Mouse (Mus musculus): ENCODE results near the gene Mfsd4b5. TPM values are rescaled to one million over a fixed set of nuclear protein-coding genes. Genes with fewer than 3 reads are reported as not detected.
"Not testable (repeated sequence)": the region's sequence is repeated elsewhere in the genome, so short reads cannot be mapped to it uniquely, and the experiment has no call there.

Gene Mfsd4b5
- total RNA-seq (2022): under 1 TPM; 0.35 to 0.69 (median 0.46) TPM

DNA sequence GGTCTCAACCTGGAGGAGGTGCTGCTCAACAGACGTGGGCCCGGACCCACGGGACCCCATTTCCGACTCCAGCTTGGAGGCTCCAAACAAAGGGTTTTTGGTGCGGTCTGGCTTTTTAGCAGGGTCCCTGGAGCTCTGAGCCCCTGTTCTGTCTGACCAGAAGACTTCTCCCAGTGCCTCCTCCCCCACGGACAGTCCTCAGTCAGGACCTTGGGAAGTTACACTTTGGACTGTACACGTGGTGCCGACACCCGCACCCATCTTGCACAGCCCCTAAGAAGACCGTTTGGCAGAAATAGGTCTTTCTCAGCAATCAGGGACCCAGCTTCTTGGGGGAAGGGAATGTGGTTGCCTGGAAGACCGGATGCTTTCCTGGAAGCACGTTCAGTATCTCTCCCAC lies at the start of gene Mfsd4b5:
Gene Mfsd4b5, minus strand, starts transcription at position 181 of the 400 bp plus-strand sequence.
- DNase-seq (ENCODE audit: low spot score): no peak

DNA sequence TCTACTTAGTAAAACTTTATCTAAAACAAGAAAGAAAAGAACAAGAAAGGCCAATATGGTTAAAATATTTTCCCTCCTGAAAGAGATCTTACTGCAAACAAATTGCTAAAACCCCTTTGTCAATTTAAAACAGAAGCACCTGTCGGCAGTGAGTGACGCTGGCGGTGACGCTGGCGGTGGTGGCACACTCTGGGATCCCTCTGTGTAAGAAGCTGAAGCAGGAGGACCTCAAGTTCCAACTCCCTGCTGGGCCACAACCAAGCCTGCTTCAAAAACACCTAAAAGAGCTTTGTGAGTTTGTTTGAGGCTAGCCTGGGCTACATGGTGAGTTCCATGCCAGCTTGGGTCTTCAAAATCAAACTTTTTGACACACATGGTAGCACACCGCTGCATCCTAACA lies 48.5 kb upstream of the Mfsd4b5 start:
- no peak for DNase-seq (ENCODE audit: low spot score)

DNA sequence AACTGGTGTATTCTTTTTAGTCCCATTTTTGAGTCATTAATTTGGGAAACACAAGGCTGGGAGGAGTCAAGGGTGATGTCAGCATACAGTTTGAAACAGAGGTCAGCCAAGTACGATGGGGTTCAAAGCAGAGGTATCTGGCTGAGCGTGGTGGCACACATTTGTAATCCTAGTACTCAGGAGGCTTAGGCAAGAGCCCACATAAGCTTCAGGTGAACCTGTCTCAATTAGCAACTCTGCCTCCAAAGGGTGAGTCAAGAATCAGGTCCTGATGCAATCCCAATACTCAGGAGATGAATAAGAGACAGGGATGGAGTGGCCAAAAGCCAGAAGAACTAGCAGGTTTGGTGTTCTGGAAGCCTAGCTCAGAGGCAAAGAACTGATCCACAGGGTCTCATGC lies 46.5 kb upstream of the Mfsd4b5 start:
- DNase-seq (ENCODE audit: low spot score): no peak

DNA sequence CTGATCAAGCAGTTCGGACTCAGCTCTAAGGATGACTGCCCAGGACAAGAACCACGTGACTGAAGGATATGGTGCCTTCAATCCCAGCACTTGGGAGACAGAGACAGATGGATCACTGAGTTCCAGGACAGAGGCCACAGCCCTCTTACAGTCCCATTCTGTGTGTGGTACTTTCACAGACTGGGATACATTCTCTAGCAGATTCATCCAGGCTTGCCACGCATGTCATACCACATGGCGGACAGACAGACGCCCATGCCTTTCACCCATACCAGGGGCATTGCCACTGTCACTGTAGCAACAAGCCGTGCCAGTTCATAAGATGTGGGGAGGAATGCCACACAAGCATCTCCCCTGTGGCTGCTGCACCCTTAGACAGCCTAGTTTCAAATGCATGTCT lies 44.3 kb upstream of the Mfsd4b5 start:
- no peak for DNase-seq (ENCODE audit: low spot score)

DNA sequence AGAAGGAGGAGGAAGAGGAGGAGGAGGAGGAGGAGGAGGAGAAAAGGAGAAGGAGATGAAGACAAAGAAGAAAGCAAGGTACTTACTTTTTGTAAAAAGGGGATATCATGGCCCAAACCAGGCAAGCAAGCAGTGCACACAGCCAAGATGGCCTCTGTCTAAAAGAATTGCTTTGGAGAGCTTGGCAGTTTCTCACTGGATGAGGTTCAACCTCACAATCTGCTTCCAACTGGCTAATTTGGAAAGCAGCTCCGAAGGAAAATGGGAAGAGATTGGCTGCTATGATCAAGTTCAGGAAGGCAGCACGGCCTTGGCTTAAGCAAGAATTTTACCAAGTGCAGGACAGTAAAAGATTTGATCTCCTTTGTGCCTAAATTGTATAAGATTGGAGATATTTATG lies 43.2 kb upstream of the Mfsd4b5 start:
- no peak for DNase-seq (ENCODE audit: low spot score)

DNA sequence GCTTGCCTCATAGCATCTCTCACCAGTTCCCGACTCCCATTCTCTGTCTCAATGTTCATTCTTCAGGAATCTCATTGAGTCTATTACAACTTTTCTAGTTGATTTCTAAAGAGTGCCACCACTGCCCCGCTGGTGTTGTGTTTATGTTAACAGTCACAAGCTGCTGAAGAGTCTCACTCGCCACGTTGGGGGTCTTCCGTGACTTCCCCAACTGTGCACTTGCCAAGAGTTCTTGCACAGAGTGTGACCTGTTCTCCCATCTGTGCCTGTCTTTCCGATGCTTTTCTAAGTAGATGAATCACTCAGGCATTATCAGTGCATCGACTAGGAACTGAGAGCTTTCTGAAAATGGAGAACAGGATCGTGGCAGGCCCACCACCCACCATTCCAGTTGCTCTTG lies 41.6 kb upstream of the Mfsd4b5 start:
- no peak for DNase-seq (ENCODE audit: low spot score)

DNA sequence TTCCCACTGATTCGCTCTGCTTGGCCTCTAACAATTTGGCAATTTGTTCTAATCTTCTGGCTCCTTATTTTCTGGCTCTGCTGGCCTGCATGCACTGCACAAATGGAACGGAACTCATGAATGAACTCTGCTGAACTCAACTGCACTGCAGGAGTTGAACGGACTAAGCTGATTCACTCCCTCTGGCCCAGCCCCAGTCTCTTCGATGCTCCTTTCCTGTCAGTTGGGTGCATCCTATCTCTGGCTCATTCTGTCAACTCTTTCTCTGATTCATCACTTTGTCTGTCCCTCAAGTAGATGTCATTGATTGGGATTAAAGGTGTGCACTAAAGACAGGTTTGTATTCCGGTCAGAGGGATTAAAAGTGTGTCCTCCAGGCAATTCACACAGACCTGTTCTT lies 40.1 kb upstream of the Mfsd4b5 start:
- DNase-seq (ENCODE audit: low spot score): no peak

DNA sequence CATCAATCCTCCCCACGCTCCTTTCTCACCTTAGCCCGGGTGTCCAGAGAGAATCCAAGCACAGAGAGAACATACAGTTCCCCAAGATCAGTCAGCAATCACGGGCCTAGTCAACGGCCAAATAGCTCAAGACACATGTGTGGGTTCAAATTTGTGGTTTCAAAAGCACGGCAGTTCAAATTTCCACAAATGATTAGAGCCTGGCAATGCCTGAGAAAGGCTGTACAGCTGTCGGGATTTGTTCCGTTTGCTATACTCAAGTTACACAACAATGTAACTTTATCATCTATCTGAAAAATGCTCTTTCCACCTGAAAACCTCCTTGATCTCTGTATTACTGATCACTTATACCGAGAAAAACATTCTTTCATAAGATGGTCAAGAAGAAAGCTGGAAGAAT lies 39.1 kb upstream of the Mfsd4b5 start:
- DNase-seq (ENCODE audit: low spot score): no peak

DNA sequence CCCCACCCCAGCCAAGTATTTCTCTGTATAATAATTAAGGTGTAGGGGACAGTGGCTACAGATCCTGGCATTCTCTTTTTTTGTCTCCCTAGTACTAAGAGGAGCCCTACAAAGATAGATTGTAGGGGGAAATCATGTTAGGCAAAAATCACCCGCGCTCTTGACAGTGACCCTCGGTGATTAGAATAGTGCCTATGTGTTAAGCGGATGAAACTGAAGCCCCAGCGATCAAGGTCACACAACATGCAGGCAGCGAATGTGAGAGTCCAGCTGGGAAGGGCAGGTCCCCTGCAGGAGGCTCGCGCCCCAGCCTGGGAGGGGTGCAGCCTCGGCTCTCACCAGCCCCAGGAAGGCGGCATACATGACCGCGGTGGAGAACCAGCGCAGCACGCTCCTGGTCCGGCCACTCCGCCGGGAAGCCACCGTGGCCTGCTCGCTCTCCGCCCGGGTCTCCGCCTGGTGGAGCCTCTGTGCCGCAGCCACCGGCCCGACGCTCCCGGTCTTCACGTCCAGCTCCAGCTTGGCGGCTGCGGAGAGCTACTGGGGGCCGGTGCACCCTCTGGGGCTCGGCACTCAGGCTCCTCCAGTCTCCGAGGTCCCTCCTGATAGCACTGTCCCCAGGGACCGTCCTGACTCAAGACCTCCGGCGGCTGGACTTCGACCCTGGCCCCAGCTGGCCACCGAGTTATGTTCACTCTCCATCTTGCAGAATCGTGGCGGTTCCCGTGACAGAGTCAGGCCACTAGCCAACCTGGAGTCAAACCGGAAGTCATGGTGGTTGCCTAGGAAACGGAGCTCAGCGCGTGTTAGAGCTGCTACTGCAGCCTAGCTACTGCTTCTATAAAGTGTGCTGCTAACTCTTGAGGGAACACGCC lies 38.3 kb upstream of the Mfsd4b5 start, which contains the start of gene Mfsd4b1:
Gene Mfsd4b1, minus strand, starts transcription at position 715 of the 875 bp plus-strand sequence.
- peak; percentile 82 for DNase-seq (ENCODE audit: low spot score)

DNA sequence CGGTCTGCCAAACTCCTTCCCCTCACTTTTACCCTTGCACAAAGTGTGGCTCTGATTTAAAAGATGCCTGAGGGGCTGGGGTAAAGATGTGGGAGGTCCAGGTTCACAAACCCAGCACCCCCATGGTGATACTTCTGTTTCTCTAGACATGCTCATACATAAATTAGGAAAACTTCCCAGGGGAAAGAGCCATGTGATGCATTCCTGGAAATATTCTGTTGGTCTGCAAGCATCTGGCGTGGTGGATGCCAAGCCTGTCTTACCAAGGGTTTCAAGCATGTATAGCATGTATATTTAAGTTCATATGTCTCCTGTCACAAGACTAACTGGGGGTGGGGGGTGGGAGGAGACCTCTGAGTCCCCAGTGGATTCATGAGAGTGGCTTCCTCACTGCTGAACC lies 34.0 kb upstream of the Mfsd4b5 start:
- DNase-seq (ENCODE audit: low spot score): no peak

DNA sequence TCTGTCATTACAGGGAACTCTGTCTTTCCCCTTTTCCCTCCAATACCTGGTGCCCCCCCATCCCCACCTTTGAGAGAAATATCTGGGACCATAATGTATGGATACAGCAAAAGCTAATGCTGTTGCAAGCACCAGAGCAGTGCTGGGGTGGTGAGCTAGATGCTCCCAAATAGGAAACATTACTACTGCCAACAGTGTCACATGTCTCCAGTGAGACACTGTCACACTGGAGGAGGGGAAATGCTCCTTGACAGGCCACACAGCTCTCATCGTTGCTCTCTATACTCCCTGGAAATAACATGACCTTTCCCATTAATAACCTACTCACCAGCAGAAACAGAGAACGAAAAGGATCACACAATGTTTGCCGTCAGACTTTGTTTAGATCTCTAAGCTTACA lies 33.0 kb upstream of the Mfsd4b5 start:
- DNase-seq (ENCODE audit: low spot score): peak; percentile 30

DNA sequence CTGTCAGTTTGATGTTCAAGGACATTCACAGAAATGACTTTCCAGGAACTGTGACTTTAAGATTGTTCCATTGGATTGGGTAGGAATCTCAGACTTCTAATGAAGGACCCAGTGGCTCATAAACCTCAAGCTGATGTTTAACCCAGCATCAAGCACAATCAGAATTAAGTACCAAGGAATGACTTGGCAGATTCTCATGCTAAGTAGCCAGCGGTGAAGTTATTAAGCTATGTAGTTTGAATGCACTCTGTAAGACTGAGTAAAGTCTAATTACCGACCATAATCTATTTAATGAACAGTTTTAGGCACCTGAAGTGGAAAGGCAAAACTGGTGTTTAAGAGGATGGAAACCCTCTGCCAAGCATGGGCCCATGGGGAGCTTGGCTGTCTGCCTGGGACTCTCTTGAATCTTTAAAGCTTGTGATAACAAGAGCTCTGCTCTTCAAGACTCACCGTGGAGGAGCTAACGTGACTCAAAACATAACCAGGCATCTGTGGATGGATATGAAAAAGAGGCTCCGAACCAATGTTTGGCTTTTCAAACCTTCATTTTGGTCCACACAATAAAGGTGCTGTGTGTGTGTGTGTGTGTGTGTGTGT lies 31.9 kb upstream of the Mfsd4b5 start:
- peak; percentile 27 for DNase-seq (ENCODE audit: low spot score)

DNA sequence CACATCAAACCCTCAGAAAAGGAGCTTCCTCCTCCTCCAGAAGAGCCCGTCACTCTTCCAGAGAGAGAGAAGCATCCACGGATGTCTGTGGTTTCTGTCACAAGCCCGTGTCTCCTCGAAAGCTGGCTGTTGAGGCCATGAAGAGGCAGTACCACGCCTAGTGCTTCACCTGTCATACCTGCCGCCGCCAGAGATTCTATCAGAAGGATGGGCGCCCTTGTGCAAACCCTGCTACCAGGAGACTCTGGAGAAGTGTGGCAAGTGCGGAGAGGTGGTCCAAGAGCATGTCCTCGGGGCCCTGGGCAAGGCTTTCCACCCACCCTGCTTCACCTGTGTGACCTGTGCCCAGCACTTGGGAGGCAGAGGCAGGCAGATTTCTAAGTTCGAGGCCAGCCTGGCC lies 23.1 kb upstream of the Mfsd4b5 start:
- no peak for DNase-seq (ENCODE audit: low spot score)

DNA sequence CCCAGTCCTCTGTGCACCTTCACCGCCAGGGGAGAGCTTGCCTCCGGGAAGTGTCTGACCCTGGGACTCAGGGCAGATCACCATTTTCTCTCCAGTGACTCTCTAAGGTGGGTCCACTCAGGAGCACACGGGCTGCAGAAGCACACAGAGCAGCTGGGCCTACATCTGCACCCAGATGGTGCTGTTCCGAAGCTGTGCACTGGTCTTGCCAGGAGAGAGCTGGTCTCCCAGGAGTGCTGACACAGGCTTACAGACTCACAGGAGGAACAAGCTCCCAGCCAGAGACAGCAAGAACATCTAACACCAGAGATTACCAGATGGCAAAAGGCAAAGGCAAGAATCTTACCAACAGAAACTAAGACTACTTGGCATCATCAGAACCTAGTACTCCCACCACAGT lies 22.4 kb upstream of the Mfsd4b5 start:
- not testable (repeated sequence) for DNase-seq (ENCODE audit: low spot score)

DNA sequence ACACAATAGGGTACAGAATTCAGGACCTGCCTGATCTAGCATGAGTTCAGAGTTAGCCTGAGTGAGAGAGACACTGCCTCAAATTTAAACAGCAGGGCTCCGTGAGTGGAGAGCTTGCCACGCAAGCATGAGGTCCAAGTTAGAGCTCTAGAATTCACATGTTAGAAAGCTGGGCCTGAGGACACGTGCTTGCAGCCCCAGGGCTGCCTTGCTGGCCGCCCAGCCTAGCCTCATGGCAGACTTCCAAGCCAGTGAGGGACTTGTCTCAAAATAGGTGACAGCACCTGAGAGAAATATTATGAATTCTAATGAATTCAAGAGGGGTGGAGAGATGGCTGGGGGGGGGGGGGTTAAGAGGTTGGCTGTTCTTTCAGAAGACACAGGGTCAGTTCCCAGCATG lies 21.5 kb upstream of the Mfsd4b5 start:
- DNase-seq (ENCODE audit: low spot score): no peak

DNA sequence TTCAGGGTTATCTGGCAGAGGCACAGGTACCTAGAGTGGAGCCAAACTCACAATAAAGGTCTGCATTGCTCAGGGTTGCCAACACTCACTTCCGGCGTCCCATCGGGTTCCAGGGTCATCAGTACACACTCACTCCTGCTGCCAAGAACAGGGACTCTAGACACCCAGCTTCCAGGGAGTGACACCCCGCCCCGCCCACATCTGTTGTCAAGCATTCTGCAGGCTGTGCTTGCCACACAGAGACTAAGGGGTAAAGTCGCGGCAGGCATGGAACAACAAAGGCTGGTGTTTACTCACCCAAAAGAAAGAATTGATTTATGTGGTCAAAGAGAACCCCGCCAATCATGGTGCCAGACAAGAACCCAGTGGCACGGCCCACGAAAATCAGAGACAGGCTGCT lies 20.5 kb upstream of the Mfsd4b5 start:
- no peak for DNase-seq (ENCODE audit: low spot score)

DNA sequence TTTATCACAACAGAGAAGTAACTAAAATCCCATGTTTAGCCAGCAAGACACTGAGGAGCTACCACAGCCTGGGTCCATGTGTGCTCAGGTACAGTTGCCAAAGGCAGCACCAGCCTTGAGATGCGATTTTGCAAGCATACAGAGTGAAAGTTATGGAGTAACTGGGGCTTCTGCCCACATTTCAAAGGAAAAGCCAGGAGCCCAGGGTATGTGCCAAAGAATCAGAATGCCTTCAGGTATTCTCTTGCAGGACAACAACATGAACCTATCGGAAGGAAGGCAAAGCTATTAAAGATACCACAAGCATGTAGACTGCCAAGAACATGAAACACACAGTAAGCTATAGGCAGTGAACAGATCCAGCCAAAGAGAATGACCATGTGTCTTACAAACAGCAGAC lies 14.3 kb upstream of the Mfsd4b5 start:
- no peak for DNase-seq (ENCODE audit: low spot score)

DNA sequence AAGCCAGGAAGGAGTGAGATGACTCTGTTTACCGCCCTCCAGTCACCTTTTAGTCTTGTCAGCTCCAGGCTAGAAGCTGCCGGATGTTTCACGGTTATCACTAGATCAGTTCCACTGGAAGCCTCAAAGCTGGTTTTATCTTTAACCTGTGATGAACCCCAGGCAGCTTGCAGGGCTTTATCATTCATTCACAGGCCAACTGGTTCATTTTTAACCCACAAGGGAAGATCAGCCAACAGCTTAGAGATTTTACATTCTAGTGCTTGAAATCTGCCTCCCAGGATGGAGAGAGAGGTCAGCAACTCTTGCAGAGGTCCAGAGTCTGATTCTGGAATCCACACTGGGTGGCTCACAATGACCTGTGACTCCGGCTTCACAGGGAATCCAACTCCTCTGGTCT lies 4.7 kb upstream of the Mfsd4b5 start:
- DNase-seq (ENCODE audit: low spot score): no peak

DNA sequence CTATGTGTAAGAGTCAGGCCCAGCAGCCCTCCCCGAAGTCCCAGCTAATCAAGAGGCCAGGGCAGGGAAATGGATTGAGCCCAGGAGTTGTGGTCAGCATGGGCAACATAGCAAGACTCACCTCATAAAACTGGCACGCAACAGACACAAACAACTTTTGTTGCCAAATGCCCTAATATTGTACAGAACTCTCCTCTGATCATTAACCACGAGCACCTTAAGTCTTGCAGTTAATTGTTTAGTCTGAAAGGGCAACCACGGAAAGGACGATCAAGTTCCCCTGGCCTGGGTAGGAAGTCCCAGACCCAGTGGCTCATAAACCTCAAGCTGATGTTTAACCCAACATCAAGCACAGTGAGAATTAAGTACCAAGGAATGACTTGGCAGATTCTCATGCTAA lies 3.8 kb downstream of the Mfsd4b5 start:
- no peak for DNase-seq (ENCODE audit: low spot score)

DNA sequence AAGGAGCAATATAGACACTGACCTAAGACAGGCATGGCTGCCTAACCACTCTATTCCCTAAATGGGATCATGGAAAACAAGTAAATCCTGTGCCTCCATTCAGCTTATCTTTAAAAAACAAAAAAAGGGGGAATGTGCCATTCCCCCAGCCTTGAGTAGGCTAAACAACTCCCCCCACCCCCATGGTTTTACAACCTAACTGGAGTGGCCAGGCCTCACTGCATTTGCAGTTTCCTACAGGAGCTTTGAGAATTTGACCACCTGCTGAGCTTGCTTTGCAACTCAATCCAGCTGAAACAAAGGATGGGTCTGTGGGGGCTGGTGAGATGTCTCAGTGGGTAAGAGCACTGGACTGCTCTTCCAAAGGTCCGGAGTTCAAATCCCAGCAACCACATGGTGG lies 8.2 kb downstream of the Mfsd4b5 start:
- DNase-seq (ENCODE audit: low spot score): no peak

DNA sequence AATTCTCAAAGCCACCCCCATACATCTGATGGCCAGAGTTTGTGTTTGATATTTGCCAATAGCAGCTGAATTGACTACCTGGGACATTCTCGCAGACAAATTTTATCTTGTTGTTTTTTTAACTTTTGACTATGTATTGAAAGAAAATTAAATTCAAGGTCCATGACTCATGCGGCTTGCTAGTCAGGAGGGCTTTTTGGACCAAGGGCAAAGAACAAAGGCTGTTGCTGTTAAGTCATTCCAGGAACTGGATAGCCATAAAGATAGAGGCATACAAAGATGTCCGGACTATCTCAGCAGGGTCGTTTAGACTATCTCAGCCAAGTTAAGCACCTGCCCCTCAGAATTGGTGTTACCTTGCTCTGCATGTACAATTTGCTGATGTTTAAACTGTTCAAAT lies 9.1 kb downstream of the Mfsd4b5 start:
- no peak for DNase-seq (ENCODE audit: low spot score)

DNA sequence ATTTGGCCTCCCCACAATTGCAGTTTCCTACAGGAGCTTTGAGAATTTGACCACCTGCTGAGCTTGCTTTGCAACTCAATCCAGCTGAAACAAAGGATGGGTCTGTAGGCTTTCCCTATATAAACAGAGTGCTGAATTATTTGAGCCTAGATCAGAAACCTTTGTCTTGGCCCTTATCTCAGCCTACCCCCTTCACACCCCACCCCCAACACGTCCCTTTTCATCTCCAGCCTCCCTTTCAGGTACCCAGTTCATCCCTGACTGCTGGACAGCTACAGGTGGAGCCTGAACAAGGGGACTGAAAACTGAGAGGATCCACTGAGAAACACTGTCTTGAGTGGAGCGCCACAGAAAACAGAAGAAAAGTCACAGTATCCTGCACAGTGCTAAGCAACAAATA lies 10.7 kb downstream of the Mfsd4b5 start:
- DNase-seq (ENCODE audit: low spot score): no peak

DNA sequence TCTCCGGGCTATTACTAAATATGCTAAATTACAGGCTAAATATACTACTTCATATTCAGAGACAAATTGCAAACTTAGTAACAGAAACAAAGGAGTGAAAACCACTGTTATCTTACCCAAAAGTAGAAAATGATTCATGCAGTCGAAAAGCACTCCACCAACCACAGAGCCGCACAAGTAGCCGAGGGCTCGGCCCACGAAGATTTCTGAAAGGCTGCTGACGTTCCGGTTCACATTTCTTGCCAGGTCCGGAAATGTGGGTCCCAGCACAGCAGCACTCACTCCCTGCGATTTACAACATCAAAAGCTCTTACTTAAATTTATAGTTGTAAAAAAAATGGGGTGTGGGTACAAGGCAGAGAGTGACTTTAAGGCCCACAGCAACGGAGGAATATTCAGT lies 11.5 kb downstream of the Mfsd4b5 start:
- DNase-seq (ENCODE audit: low spot score): no peak

Measured in heart, adult 8-10 months (tissue).